Mouse (Mus musculus) forebrain, embryonic 13.5 days (tissue): ENCODE results near the gene Prss42. TPM values are rescaled to one million over a fixed set of nuclear protein-coding genes. Genes with fewer than 3 reads are reported as not detected.
"Not testable (repeated sequence)": the region's sequence is repeated elsewhere in the genome, so short reads cannot be mapped to it uniquely, and the experiment has no call there.

Experiments used
- ATAC-seq: fragments of 200-750 bp; cut with Nextera tagmentation; 2 replicates; pipeline ENCODE4 v1.8.0; 2017
- H3K27ac ChIP-seq: fragments of 300-500 bp; sonication (generic); 2 replicates; pipeline ENCODE4 v1.5.1; 2015; ENCODE audit warnings: inconsistent platforms, mild to moderate bottlenecking, moderate library complexity
- H3K27me3 ChIP-seq: fragments of 300-500 bp; sonication (generic); 2 replicates; pipeline ENCODE4 v1.6.1; 2015; ENCODE audit warnings: mild to moderate bottlenecking, inconsistent platforms
- H3K36me3 ChIP-seq: fragments of 300-500 bp; sonication (generic); 2 replicates; pipeline ENCODE4 v1.6.1; 2015; ENCODE audit warnings: mild to moderate bottlenecking, inconsistent platforms; ENCODE audit not compliant: poor library complexity, severe bottlenecking
- H3K4me1 ChIP-seq: fragments of 300-500 bp; sonication (generic); 2 replicates; pipeline ENCODE4 v1.6.1; 2015; ENCODE audit warnings: inconsistent platforms
- H3K4me2 ChIP-seq: fragments of 300-500 bp; sonication (generic); 2 replicates; pipeline ENCODE4 v1.6.1; 2015; ENCODE audit warnings: inconsistent platforms, mild to moderate bottlenecking, moderate library complexity
- H3K4me3 ChIP-seq: fragments of 300-500 bp; sonication (generic); 2 replicates; pipeline ENCODE4 v1.5.1; 2015; ENCODE audit warnings: mild to moderate bottlenecking, inconsistent platforms
- H3K9ac ChIP-seq: fragments of 300-500 bp; sonication (generic); 2 replicates; pipeline ENCODE4 v1.6.1; 2015; ENCODE audit warnings: mild to moderate bottlenecking, inconsistent platforms
- H3K9me3 ChIP-seq: fragments of 300-500 bp; sonication (generic); replicated peaks from 2 replicates; pipeline ENCODE4 v1.6.1; 2016; ENCODE audit warnings: inconsistent platforms
- WGBS: fragments of 180-500 bp; shearing (Covaris S2); methylation state at CpG from one replicate; pipeline ENCODE4 v1.1.7; 2015; 5-methylcytosine and 5-hydroxymethylcytosine counted together
- polyA plus RNA-seq: library from polyadenylated mRNA; unstranded; fragments of >200 nt; fragmentation: Nextera tagmentation; extraction: Ambion mirVana; gene quantifications from 2 replicates; pipeline ENCODE4 v1.2.1, GENCODE M21; 2015

Gene Prss42
- polyA plus RNA-seq, 1 experiment from 2014 or later, result not detected

DNA sequence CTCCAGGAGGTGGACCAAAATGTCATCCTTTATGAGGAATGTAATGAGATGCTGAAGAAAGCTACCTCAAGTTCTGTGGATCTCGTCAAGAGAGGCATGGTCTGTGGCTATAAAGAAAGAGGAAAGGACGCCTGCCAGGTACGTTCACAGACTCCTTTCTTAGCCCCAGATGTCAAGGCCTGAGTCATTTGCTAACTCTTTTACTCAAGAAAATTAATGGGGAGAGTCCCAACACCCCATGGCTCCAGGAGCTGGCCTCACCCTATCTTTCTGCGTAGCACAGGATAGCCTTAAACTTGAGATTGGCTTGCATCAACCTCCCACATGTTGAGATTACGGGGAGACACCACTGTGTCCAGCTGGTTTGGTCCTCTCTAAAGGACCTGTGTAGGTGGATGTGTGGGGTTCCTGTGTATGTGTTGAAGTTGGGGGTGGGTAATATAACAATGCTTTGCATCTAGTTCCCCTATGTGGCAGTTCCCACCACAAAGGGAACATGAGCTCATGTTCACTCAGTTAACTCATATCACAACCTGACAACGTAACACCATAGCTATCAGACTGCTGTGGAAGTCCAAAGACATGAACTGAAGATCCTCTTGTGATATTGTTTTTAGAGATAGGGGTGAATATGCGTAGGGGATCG is 3.0 kb downstream of the Prss42 start:
- Histone ChIP-seq H3K27ac (no peak overlapping the region), H3K9me3 (no peaks in the 10 kb centered on the region), H3K36me3 (no peaks in the 10 kb centered on the region), H3K27me3 (no peaks in the 10 kb centered on the region), H3K9ac (no peak overlapping the region), H3K4me3 (no peak overlapping the region), H3K4me2 (no peak overlapping the region), H3K4me1 (no peaks in the 10 kb centered on the region)
- ATAC-seq, result no peak
- 88% methylated on average over 8 of the region's 8 CpGs for WGBS

DNA sequence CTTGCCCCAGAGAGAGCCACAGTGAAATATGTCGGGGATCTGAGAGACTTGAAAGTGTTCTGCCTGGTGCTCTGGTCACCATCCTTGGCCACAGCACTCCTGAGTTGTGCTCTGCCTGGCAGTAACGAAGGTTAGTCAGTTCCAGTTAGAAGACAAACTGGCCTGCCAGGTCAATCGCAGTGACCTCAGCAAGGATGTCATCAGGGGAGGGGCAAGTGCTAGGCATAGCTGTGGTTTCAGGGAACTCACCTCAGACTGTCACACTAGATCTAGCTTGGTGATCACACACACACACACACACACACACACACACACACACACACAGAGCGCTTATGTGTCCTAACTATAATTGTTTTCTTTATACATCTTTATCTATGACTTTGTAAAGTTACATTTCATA is 5.3 kb downstream of the Prss42 start:
- 73% methylated on average over 4 of the region's 4 CpGs for WGBS
- H3K36me3 ChIP-seq, result no peaks in the 10 kb centered on the region
- H3K4me3 ChIP-seq, result no peak overlapping the region
- no peak for ATAC-seq
- H3K9ac ChIP-seq, result no peak overlapping the region
- H3K27ac ChIP-seq, result no peak overlapping the region
- no peaks in the 10 kb centered on the region for H3K4me1 ChIP-seq
- no peaks in the 10 kb centered on the region for H3K27me3 ChIP-seq
- H3K9me3 ChIP-seq, result no peaks in the 10 kb centered on the region
- H3K4me2 ChIP-seq, result no peak overlapping the region

DNA sequence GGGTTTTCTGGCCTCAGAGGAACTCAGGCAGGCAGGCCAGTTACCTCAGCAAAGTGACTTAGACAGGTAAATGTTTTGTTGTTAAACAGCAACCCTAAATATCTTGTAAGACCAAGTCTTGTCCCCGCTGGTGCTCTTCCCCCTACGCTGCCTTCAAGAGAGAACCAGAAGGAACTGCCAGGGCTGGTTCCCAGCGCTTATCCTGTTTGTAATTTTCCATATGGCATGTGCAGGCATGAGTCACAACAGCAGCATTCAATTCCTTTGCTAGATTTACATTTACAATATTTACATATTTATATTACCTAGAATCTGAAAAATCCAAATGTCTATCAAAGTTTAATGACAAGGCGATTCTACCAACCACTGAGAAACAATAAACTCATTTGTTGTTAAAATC is 12.1 kb downstream of the Prss42 start:
- no peak for ATAC-seq
- Histone ChIP-seq H3K4me2 (no peak overlapping the region), H3K27ac (no peak overlapping the region), H3K9ac (no peak overlapping the region), H3K27me3 (no peaks in the 10 kb centered on the region), H3K4me3 (no peak overlapping the region), H3K36me3 (no peaks in the 10 kb centered on the region), H3K4me1 (no peaks in the 10 kb centered on the region), H3K9me3 (no peaks in the 10 kb centered on the region)
- WGBS, result 85% methylated on average over 4 of the region's 4 CpGs

DNA sequence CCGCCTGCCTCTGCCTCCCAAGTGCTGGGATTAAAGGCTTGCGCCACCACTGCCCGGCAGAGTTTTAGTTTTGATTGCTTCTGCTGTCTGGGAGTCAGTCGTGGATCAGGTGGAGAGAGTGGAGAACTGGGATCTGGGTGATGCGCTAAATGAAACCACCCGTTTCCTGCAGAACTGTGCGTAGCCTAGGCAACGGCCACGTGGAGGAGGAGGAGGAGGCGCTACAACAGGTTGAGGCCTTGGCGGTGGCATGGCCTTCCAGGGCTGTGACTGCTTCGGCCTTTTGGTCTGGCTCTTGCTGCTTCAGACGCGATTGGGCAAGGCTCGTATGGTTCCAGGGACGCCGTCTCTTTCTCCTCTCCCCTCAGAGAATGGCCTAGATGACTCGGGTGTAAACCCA is 15.8 kb downstream of the Prss42 start, which contains the start of gene Prss44:
TSS of gene Prss44 (plus strand) at position 206 of the 400 bp plus-strand sequence.
- WGBS, result 69% methylated on average over 18 of the region's 18 CpGs
- Histone ChIP-seq H3K9me3 (no peaks in the 10 kb centered on the region), H3K27me3 (no peaks in the 10 kb centered on the region), H3K27ac (no peak within 1 kb of the TSS), H3K4me1 (no peaks in the 10 kb centered on the region), H3K4me2 (no peak within 1 kb of the TSS), H3K9ac (no peak within 1 kb of the TSS), H3K4me3 (no peak within 1 kb of the TSS), H3K36me3 (no peaks in the 10 kb centered on the region)
- no peak for ATAC-seq

DNA sequence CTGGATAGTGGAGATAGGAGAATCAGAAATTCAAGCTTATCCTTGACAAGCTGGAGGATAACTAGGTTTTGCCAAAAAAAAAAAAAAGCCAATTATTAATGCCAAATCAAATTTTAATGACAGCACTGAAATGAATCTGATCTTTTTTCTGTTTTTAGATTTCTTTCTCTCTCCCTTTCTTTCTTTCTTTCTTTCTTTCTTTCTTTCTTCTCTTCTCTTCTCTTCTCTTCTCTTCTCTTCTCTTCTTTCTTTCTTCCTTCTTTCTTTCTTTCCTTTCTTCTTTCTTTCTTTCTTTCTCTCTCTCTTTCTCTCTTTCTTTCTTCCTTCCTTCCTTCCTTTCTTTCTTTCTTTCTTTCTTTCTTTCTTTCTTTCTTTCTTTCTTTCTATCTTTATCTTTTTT is 22.6 kb downstream of the Prss42 start:
- H3K4me1 ChIP-seq, result not testable (repeated sequence)

DNA sequence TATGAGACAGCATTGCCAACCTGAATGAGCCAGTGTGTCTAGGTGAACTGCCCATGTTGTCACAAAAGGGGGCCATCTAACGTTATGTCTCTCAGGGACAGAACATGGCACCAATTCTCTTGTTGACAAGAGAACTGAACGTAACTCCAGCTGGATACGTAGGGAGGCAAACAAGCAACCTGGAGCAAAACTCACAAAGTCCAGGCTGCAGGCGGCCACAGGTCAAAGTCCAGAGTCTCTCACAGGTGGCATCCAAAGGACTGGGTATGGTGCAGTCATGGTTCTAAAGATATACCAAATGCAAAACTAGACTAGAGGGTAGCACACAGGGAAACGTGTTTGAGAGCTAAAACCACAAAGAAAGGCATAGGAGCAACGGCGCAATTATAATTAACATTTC is 23.5 kb downstream of the Prss42 start:
- Histone ChIP-seq H3K4me1 (no peaks in the 10 kb centered on the region), H3K27ac (no peak overlapping the region), H3K36me3 (no peaks in the 10 kb centered on the region), H3K27me3 (no peaks in the 10 kb centered on the region), H3K9ac (no peak overlapping the region), H3K9me3 (no peaks in the 10 kb centered on the region), H3K4me3 (no peak overlapping the region), H3K4me2 (no peak overlapping the region)
- 87% methylated on average over 7 of the region's 7 CpGs for WGBS
- ATAC-seq, result no peak

More for the DNA sequence above, 22.6 kb downstream of the Prss42 start:
- not testable (repeated sequence) for ATAC-seq, H3K4me2 ChIP-seq, H3K27ac ChIP-seq, H3K9me3 ChIP-seq, H3K4me3 ChIP-seq, H3K27me3 ChIP-seq, H3K9ac ChIP-seq, H3K36me3 ChIP-seq

DNA sequence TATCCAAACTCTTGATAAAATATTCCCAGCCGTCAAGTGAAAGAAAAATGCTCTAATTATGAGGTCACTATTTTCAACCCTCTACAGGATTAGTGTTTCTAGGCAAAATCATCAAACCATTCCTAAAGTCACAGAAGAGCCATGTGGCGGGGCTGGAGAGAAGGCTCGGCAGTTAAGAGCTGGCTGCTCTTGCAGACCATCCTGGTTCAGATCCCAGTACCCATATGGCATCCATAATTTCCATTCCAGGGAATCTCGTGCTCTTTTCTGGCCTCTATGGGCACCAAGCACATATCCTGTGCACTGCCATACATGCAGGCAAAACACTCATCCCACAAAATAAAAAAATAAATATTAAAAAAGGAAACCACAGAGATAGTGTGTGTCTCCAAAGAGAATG is 27.5 kb downstream of the Prss42 start:
- 82% methylated on average over 4 of the region's 4 CpGs for WGBS
- H3K9ac ChIP-seq, result no peak overlapping the region
- ATAC-seq, result no peak
- H3K4me2 ChIP-seq, result no peak overlapping the region
- no peaks in the 10 kb centered on the region for H3K36me3 ChIP-seq
- H3K27me3 ChIP-seq, result no peaks in the 10 kb centered on the region
- no peak overlapping the region for H3K27ac ChIP-seq
- H3K4me3 ChIP-seq, result no peak overlapping the region
- no peaks in the 10 kb centered on the region for H3K4me1 ChIP-seq
- no peaks in the 10 kb centered on the region for H3K9me3 ChIP-seq

DNA sequence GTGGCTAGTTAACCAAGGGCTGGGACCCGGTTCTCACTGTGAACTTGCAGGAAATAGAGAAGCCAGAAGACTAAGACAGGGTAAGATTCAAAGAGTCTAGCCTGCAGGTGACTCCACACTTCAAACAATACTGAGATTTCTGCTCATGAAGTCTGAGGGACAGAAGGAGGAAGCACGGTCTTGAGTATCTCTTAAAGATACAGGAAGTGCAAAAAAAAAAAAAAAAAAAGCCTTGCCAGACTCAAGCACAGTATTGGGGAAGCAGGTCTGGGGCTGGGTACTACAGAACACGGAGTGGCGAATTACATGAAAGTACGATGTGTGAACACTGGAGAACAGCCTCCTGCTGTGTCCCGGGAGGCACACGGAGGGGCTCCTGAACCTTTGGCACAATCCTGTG is 27.9 kb downstream of the Prss42 start:
- no peak overlapping the region for H3K4me2 ChIP-seq
- H3K4me3 ChIP-seq, result no peak overlapping the region
- no peak overlapping the region for H3K9ac ChIP-seq
- no peaks in the 10 kb centered on the region for H3K9me3 ChIP-seq
- no peaks in the 10 kb centered on the region for H3K4me1 ChIP-seq
- WGBS, result 73% methylated on average over 7 of the region's 7 CpGs
- no peaks in the 10 kb centered on the region for H3K36me3 ChIP-seq
- H3K27me3 ChIP-seq, result no peaks in the 10 kb centered on the region
- no peak overlapping the region for H3K27ac ChIP-seq
- ATAC-seq, result no peak

DNA sequence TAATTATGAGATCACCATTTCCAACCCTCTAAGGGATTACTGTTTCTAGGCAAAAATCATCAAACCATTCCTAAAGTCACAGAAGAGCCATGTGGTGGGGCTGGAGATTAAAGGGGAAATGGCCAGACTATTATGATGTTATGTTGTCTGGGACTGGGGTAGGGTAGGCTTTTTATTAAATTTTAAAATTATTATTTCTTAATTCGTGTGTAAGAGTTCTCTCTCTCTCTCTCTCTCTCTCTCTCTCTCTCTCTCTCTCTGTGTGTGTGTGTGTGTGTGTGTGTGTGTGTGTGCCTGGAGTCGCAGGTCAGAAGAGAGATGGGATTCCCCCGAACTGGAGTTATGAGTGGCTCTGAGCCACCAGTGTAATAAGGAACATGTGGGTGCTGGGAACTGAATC is 28.4 kb downstream of the Prss42 start, which contains the start of gene Prss43:
TSS of gene Prss43 (plus strand) at position 301 of the 400 bp plus-strand sequence.
- 72% methylated on average over 3 of the region's 3 CpGs for WGBS
- H3K27ac ChIP-seq, result no peak within 1 kb of the TSS
- no peaks in the 10 kb centered on the region for H3K36me3 ChIP-seq
- H3K27me3 ChIP-seq, result no peaks in the 10 kb centered on the region
- H3K9me3 ChIP-seq, result no peaks in the 10 kb centered on the region
- no peak for ATAC-seq
- H3K4me2 ChIP-seq, result no peak within 1 kb of the TSS
- H3K9ac ChIP-seq, result no peak within 1 kb of the TSS
- H3K4me1 ChIP-seq, result no peaks in the 10 kb centered on the region
- no peak within 1 kb of the TSS for H3K4me3 ChIP-seq

DNA sequence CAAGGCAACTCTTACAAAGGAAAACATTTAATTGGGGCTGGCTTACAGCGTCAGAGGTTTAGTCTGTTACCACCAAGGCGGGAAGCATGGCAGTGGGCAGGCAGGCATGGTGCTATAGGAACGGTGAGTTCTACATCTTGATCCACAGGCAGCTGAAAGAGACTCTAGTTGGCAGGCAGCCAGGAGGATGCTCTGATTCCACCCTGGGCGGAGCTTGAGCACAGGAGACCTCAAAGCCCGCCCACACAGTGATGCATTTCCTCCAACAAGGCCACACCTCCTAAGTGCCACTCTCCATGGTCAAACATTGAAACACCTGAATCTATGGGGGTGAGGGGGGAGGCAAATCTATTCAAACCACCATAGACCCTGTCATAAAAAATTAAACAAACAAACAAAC is 35.1 kb downstream of the Prss42 start:
- no peaks in the 10 kb centered on the region for H3K36me3 ChIP-seq
- 68% methylated on average over 5 of the region's 5 CpGs for WGBS
- no peak overlapping the region for H3K27ac ChIP-seq
- ATAC-seq, result no peak
- H3K9me3 ChIP-seq, result no peaks in the 10 kb centered on the region
- H3K27me3 ChIP-seq, result no peaks in the 10 kb centered on the region
- 0 out of 2 replicates have a peak, but pooled peaks cover 5% of the 10 kb centered on the region for H3K4me1 ChIP-seq
- no peak overlapping the region for H3K4me2 ChIP-seq
- H3K9ac ChIP-seq, result no peak overlapping the region
- no peak overlapping the region for H3K4me3 ChIP-seq

DNA sequence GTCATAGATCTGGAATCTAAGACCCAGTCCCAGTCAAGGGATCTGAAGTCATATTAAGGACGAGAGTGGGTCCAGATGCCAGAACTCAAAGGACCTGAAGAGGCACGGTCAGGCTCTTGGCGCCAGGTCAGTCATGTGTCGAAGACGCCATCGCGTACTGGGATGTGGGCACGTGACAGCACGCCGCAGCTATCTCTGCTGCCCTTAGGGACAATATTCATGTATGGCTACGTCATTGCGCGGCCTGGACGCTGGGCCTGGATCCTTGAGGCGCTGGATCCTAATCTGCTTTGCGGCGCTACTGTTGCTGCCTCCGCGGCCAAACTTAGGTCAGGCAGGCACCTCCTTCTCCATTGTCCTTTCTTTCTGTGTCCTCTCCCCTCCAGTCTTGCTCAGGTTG is 36.4 kb downstream of the Prss42 start, which contains the start of gene Prss45:
TSS of gene Prss45 (plus strand) at position 178 of the 400 bp plus-strand sequence.
- H3K4me2 ChIP-seq, result no peak within 1 kb of the TSS; the same call in 1 of the 2 replicates

DNA sequence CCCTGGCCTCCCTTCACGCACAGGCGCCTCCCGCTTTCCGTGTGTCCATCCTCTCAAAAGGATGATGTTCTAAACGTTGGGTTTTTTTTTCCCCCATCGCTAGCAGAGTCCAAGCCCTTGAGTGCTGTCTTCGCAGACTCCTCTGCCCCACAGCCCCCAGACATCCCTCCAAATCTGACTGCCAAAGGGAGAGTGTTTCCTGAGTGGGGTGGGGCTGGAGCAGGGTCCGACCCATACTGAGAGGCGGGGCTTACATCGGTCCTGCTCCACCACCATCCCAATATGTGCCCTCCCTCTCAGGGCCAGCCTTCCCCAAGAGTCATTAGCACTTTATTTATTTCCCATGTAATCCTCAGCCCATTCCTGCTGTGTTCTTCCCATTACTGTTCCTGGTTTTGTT is 37.0 kb downstream of the Prss42 start:
- Histone ChIP-seq H3K4me1 (0 out of 2 replicates have a peak, but pooled peaks cover 5% of the 10 kb centered on the region), H3K27ac (no peak overlapping the region), H3K36me3 (no peaks in the 10 kb centered on the region), H3K9ac (no peak overlapping the region), H3K9me3 (no peaks in the 10 kb centered on the region), H3K4me3 (no peak overlapping the region), H3K4me2 (no peak overlapping the region; the same call in 1 of the 2 replicates), H3K27me3 (no peaks in the 10 kb centered on the region)
- 42% methylated on average over 10 of the region's 10 CpGs for whole genome bisulfite sequencing
- no peak for ATAC-seq

More for the DNA sequence above, 36.4 kb downstream of the Prss42 start, which contains the start of gene Prss45:
- H3K4me1 ChIP-seq, result 0 out of 2 replicates have a peak, but pooled peaks cover 5% of the 10 kb centered on the region
- H3K27me3 ChIP-seq, result no peaks in the 10 kb centered on the region
- no peak within 1 kb of the TSS for H3K27ac ChIP-seq
- no peak for ATAC-seq
- 78% methylated on average over 19 of the region's 19 CpGs for WGBS
- no peak within 1 kb of the TSS for H3K9ac ChIP-seq
- no peaks in the 10 kb centered on the region for H3K9me3 ChIP-seq
- no peaks in the 10 kb centered on the region for H3K36me3 ChIP-seq
- no peak within 1 kb of the TSS for H3K4me3 ChIP-seq

DNA sequence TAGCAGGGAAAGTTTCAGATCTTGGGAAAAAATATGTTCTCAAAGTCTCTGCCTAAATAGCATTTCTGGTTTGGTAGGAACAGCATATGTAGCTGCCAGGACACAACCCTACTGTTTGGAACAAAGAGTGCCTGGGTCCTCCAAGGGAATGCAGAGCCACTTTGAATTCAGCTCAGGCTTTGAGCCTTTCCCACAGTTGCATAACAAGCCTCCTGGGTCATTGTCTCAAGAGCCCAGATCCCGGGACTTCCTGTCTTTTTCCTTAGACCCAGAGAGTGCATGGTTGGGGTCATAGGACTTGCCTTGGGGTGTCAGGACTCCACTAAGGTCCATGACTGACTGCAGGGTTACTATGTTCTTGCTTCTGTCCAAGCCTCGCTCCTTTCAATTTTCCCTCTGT is 38.1 kb downstream of the Prss42 start:
- H3K36me3 ChIP-seq, result no peaks in the 10 kb centered on the region
- H3K4me3 ChIP-seq, result no peak overlapping the region
- WGBS, result 50% methylated on average over 2 of the region's 2 CpGs

More for the DNA sequence above, 38.1 kb downstream of the Prss42 start:
- no peaks in the 10 kb centered on the region for H3K27me3 ChIP-seq
- no peak for ATAC-seq
- H3K27ac ChIP-seq, result no peak overlapping the region
- H3K4me2 ChIP-seq, result no peak overlapping the region
- H3K9ac ChIP-seq, result no peak overlapping the region
- H3K9me3 ChIP-seq, result no peaks in the 10 kb centered on the region
- 0 out of 2 replicates have a peak, but pooled peaks cover 5% of the 10 kb centered on the region for H3K4me1 ChIP-seq
